Mouse (Mus musculus) heart, embryonic 13.5 days (tissue): ENCODE data around the gene Tagap. TPM values are rescaled to one million over a fixed set of nuclear protein-coding genes. Genes with fewer than 3 reads are reported as not detected.

Source experiments
- ATAC-seq: fragments of 200-750 bp; cut with Nextera tagmentation; 2 replicates; pipeline ENCODE4 v1.8.0; 2017; ENCODE audit warnings: moderate TSS enrichment; ENCODE audit not compliant: insufficient number of reproducible peaks, low FRiP score, low TSS enrichment; ENCODE audit errors: extremely low read depth
- H3K27ac ChIP-seq: fragments of 300-500 bp; sonication (generic); replicated peaks from 2 replicates; pipeline ENCODE4 v1.5.1; 2015; ENCODE audit warnings: moderate library complexity, mild to moderate bottlenecking, inconsistent platforms
- H3K27me3 ChIP-seq: fragments of 300-500 bp; sonication (generic); replicated peaks from 2 replicates; pipeline ENCODE4 v1.6.1; 2015; ENCODE audit warnings: mild to moderate bottlenecking, inconsistent platforms
- H3K36me3 ChIP-seq: fragments of 300-500 bp; sonication (generic); 2 replicates; pipeline ENCODE4 v1.6.1; 2015; ENCODE audit warnings: mild to moderate bottlenecking, inconsistent platforms
- H3K4me1 ChIP-seq: fragments of 300-500 bp; sonication (generic); 2 replicates; pipeline ENCODE4 v1.6.1; 2015; ENCODE audit warnings: inconsistent platforms
- H3K4me2 ChIP-seq: fragments of 300-500 bp; sonication (generic); 2 replicates; pipeline ENCODE4 v1.6.1; 2015; ENCODE audit warnings: inconsistent platforms, mild to moderate bottlenecking, moderate library complexity
- H3K4me3 ChIP-seq: fragments of 300-500 bp; sonication (generic); 2 replicates; pipeline ENCODE4 v1.5.1; 2015; ENCODE audit warnings: moderate library complexity, mild to moderate bottlenecking, inconsistent platforms
- H3K9ac ChIP-seq: fragments of 300-500 bp; sonication (generic); 2 replicates; pipeline ENCODE4 v1.6.1; 2015; ENCODE audit warnings: inconsistent platforms, mild to moderate bottlenecking, moderate library complexity
- H3K9me3 ChIP-seq: fragments of 300-500 bp; sonication (generic); 2 replicates; pipeline ENCODE4 v1.6.1; 2016; ENCODE audit warnings: inconsistent platforms
- WGBS: fragments of 180-500 bp; shearing (Covaris S2); methylation state at CpG from one replicate; pipeline ENCODE4 v1.1.7; 2015; ENCODE audit warnings: mixed read lengths; 5-methylcytosine and 5-hydroxymethylcytosine counted together
- polyA plus RNA-seq: library from polyadenylated mRNA; unstranded; fragments of >200 nt; fragmentation: Nextera tagmentation; extraction: Ambion mirVana; gene quantifications from 2 replicates; pipeline ENCODE4 v1.2.1, GENCODE M21; 2015

Tagap gene
- polyA plus RNA-seq, 1 experiment from 2014 or later, result 0.37 TPM

GRCm38 (mm10) chr17:7915791-7916190 lies 10.0 kb upstream of the Tagap start:
- H3K4me2 ChIP-seq, result no peak overlapping the region
- no peaks in the 10 kb centered on the region for H3K4me1 ChIP-seq
- no peak overlapping the region for H3K4me3 ChIP-seq
- no peak overlapping the region for H3K27ac ChIP-seq
- no peak overlapping the region for H3K9ac ChIP-seq
- peaks cover 52% of the 10 kb centered on the region for H3K27me3 ChIP-seq
- ATAC-seq, result no peak
- WGBS, result 57% methylated on average over 9 of the region's 9 CpGs
- H3K9me3 ChIP-seq, result peaks cover 6% of the 10 kb centered on the region
- no peaks in the 10 kb centered on the region for H3K36me3 ChIP-seq

- H3K4me3 ChIP-seq, result no peak overlapping the region
- H3K4me2 ChIP-seq, result no peak overlapping the region
- no peak overlapping the region for H3K9ac ChIP-seq
- H3K9me3 ChIP-seq, result no peaks in the 10 kb centered on the region
- ATAC-seq, result no peak
- 51% methylated on average over 12 of the region's 12 CpGs for WGBS
- H3K4me1 ChIP-seq, result no peaks in the 10 kb centered on the region
- H3K27me3 ChIP-seq, result peaks cover 55% of the 10 kb centered on the region
- no peaks in the 10 kb centered on the region for H3K36me3 ChIP-seq
- no peak overlapping the region for H3K27ac ChIP-seq
Observed at GRCm38 (mm10) chr17:7916782-7917574, 8.8 kb upstream of the Tagap start.

DNA sequence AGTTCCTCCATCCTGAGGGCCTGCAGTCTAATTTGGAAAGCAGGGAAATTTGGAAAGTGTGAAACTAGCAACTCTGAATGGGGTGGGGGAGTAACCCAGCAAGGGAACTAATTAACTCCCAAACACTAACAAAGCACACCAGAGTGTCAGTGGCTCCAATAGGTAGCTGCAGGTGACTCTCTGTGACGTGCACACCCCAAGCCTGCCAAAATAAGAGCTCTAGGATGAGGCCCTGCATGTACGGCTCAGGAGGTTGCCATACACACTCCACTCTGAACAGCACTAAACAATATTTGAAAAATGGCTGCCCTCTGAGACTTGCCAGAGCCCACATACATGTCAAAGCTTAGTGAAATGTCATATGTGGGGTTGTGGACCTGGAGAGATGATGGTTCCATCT lies 7.4 kb upstream of the Tagap start:
- WGBS, result 70% methylated on average over 2 of the region's 2 CpGs
- H3K9me3 ChIP-seq, result no peaks in the 10 kb centered on the region
- no peak for ATAC-seq
- no peaks in the 10 kb centered on the region for H3K36me3 ChIP-seq
- peaks cover 63% of the 10 kb centered on the region for H3K27me3 ChIP-seq
- no peaks in the 10 kb centered on the region for H3K4me1 ChIP-seq
- H3K9ac ChIP-seq, result no peak overlapping the region
- H3K4me3 ChIP-seq, result no peak overlapping the region
- H3K27ac ChIP-seq, result no peak overlapping the region
- H3K4me2 ChIP-seq, result no peak overlapping the region

DNA sequence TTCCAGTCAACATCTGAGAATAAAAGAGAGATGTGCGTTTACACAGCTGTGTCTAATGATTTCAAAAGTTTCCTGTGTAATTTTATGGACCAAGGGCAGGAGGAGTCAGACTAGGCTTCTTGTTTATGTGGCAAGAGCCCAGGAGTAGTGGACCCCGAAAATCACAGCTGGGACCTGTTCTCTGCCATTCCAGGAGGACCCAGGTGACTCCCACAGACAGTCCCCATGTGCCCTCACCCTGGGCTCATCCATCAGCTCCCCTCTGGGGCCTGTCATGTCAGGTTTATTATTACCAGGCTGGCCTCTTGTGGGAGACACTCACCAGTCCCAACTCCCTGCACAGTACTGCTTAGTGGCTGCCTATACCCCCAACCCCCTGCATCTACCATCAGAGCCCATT lies 6.6 kb upstream of the Tagap start:
- H3K9ac ChIP-seq, result no peak overlapping the region
- H3K4me2 ChIP-seq, result no peak overlapping the region
- no peak overlapping the region for H3K4me3 ChIP-seq
- WGBS, result 62% methylated on average over 2 of the region's 2 CpGs
- no peaks in the 10 kb centered on the region for H3K9me3 ChIP-seq
- no peaks in the 10 kb centered on the region for H3K36me3 ChIP-seq
- H3K27me3 ChIP-seq, result peaks cover 55% of the 10 kb centered on the region
- ATAC-seq, result no peak
- H3K27ac ChIP-seq, result no peak overlapping the region
- peaks cover 6% of the 10 kb centered on the region for H3K4me1 ChIP-seq

GRCm38 (mm10) chr17:7922564-7922963 lies 3.2 kb upstream of the Tagap start:
- ATAC-seq, result no peak
- no peak overlapping the region for H3K4me3 ChIP-seq
- no peak overlapping the region for H3K27ac ChIP-seq
- H3K4me1 ChIP-seq, result peaks cover 13% of the 10 kb centered on the region
- peaks cover 49% of the 10 kb centered on the region for H3K27me3 ChIP-seq
- WGBS, result 81% methylated on average over 5 of the region's 5 CpGs
- H3K4me2 ChIP-seq, result no peak overlapping the region
- H3K36me3 ChIP-seq, result no peaks in the 10 kb centered on the region
- H3K9ac ChIP-seq, result no peak overlapping the region
- no peaks in the 10 kb centered on the region for H3K9me3 ChIP-seq

DNA sequence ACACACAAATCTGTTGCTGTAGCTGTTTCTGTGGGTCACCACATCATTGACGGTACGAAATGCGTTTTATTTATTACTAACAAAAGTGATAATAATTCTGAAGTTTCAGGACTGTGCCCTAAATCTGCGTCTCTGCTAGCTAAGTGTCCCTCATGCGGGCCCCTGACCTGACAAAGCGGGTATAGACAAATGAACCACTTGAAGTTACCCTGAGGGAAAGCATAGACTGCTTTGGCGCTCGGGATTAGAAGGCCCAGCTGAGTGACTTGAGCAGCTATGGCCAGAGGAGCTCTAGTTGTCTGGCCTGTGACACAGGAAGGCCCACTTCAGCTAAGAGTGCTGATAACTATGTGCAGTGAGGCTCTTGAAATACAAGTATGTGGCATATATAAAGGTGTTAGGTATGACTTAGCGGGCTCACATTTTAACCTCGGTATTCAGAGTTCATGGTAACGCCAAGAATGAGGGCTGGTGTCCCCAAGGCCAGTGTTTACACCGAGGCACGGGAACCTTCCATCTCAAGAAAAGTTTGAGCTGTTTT lies 1.5 kb upstream of the Tagap start:
- Histone ChIP-seq H3K27me3 (peaks cover 62% of the 10 kb centered on the region), H3K9ac (no peak overlapping the region), H3K27ac (no peak overlapping the region), H3K4me1 (peaks cover 13% of the 10 kb centered on the region), H3K9me3 (no peaks in the 10 kb centered on the region), H3K36me3 (no peaks in the 10 kb centered on the region), H3K4me2 (no peak overlapping the region), H3K4me3 (no peak overlapping the region)
- no peak for ATAC-seq
- 49% methylated on average over 13 of the region's 13 CpGs for WGBS

DNA sequence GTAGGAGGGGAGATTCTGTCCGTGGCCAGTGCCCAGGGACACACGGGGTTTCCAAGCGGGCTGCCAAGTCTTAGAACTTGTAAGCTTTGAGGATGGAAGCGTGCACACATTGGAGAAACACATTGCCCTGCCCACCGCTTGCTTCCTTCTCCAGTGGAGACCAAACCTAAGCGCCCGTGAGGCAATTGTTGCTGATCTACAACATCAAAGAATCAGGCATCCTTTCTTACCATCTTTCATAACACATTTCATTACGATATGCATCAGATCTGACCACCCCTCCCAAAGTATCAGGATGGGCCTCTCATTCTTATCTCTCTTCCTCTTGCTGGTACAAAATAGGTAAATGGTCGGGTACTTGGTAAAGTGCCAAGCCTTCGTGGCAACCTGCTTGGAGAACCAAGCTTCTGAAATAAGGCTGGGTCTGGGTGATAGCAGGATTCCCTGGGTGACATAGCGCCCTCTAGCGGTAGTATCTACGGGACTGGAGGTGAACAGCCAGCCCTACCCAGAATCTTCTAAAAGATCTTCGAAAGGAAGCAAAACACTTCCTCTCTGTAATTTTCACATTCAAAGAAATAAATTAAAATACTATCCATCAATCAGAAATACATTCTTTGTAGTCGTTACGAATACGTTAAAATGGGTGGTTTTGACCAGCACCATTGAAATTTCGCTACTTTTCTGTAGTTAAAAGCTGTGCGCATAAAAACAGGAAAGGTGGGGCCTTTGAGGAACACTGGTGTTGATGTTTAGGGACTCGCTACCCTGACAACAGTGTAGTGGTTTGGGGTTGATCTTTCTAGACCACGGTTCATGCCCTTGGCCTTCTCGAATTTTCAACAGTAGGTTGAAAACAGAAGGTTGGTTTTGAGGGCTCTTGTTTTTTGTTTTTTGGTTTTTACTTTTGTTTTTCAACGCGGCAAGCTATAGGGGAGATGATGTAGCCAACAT lies 2.1 kb downstream of the Tagap start:
- WGBS, result 63% methylated on average over 24 of the region's 24 CpGs
- H3K4me1 ChIP-seq, result peaks cover 17% of the 10 kb centered on the region
- H3K9ac ChIP-seq, result no peak overlapping the region
- no peaks in the 10 kb centered on the region for H3K36me3 ChIP-seq
- no peak for ATAC-seq
- H3K27ac ChIP-seq, result no peak overlapping the region
- H3K27me3 ChIP-seq, result peaks cover 45% of the 10 kb centered on the region
- no peak overlapping the region for H3K4me3 ChIP-seq
- no peak overlapping the region for H3K4me2 ChIP-seq
- H3K9me3 ChIP-seq, result no peaks in the 10 kb centered on the region

- 79% methylated on average over 6 of the region's 6 CpGs for WGBS
- H3K4me3 ChIP-seq, result no peak overlapping the region
- H3K27me3 ChIP-seq, result peaks cover 43% of the 10 kb centered on the region
- no peak overlapping the region for H3K27ac ChIP-seq
- H3K9me3 ChIP-seq, result no peaks in the 10 kb centered on the region
- H3K9ac ChIP-seq, result no peak overlapping the region
- H3K4me2 ChIP-seq, result no peak overlapping the region
- peaks cover 17% of the 10 kb centered on the region for H3K4me1 ChIP-seq
- no peaks in the 10 kb centered on the region for H3K36me3 ChIP-seq
- no peak for ATAC-seq
Observed at GRCm38 (mm10) chr17:7928662-7929061, 2.9 kb downstream of the Tagap start.

DNA sequence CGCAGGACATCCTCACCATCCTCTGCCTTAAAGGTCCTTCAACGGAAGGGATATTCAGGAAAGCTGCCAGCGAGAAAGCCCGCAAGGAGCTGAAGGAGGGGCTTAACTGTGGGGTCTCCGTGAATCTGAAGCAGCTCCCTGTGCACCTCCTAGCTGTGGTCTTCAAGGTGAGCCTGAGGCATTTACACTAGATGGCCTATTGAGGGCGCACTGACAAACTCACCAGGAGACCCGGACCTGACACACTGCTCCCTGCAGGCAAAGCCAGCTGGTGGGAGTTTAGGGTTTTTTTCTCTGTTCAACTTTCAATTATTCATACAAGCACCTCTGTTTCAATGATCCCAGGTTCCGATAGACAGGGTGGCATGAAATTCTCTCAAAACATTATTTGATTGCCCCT lies 3.5 kb downstream of the Tagap start:
- Histone ChIP-seq H3K4me1 (peaks cover 11% of the 10 kb centered on the region), H3K36me3 (no peaks in the 10 kb centered on the region), H3K4me2 (no peak overlapping the region), H3K9ac (no peak overlapping the region), H3K27ac (no peak overlapping the region), H3K9me3 (no peaks in the 10 kb centered on the region), H3K4me3 (no peak overlapping the region), H3K27me3 (peaks cover 43% of the 10 kb centered on the region)
- 28% methylated on average over 8 of the region's 8 CpGs for WGBS
- no peak for ATAC-seq

- WGBS, result 74% methylated on average over 13 of the region's 13 CpGs
Observed at GRCm38 (mm10) chr17:7931096-7931990, 5.5 kb downstream of the Tagap start.

More at GRCm38 (mm10) chr17:7931096-7931990, 5.5 kb downstream of the Tagap start:
- no peak overlapping the region for H3K27ac ChIP-seq
- no peak overlapping the region for H3K4me3 ChIP-seq
- peaks cover 31% of the 10 kb centered on the region for H3K27me3 ChIP-seq
- no peak overlapping the region for H3K4me2 ChIP-seq
- no peaks in the 10 kb centered on the region for H3K36me3 ChIP-seq
- no peak for ATAC-seq
- peaks cover 4% of the 10 kb centered on the region; the same call in 1 of the 2 replicates for H3K4me1 ChIP-seq
- no peak overlapping the region for H3K9ac ChIP-seq
- no peaks in the 10 kb centered on the region for H3K9me3 ChIP-seq
